Mouse (Mus musculus): ENCODE results near the gene Noxred1.
"Not testable (repeated sequence)": the region's sequence is repeated elsewhere in the genome, so short reads cannot be mapped to it uniquely, and the experiment has no call there.

The Noxred1 gene

GRCm38 (mm10) chr12:87229633-87230032 is 8.9 kb downstream of the Noxred1 start:
- no peak for DNase-seq (ENCODE audit: low read depth, low spot score)

GRCm38 (mm10) chr12:87226801-87227200 is 11.7 kb downstream of the Noxred1 start:
- no peak for DNase-seq (ENCODE audit: low read depth, low spot score)

- no peak for DNase-seq (ENCODE audit: low read depth, low spot score)
These were observed 13.6 kb downstream of the Noxred1 start for GRCm38 (mm10) chr12:87224950-87225349.

DNA sequence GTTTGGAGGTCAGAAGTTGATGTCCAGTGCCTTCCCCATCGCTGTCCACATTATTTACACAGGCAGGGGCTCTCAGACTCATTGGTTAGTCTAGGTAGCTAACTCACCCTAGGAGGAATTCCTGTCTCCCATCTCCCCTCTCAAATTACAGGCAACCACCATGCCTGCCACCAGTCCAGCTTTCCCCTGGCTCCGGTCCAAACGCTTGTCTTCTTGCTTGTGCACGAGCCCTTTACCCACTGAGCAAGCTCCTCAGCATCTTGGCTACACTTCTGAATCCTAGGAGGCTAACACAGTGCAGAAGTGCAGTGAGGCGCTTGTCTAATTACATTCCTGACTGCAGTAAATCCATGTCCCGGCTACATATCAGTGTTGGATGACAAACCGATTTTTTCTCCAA is 19.2 kb downstream of the Noxred1 start:
- DNase-seq (ENCODE audit: low read depth, low spot score) = no peak

DNA sequence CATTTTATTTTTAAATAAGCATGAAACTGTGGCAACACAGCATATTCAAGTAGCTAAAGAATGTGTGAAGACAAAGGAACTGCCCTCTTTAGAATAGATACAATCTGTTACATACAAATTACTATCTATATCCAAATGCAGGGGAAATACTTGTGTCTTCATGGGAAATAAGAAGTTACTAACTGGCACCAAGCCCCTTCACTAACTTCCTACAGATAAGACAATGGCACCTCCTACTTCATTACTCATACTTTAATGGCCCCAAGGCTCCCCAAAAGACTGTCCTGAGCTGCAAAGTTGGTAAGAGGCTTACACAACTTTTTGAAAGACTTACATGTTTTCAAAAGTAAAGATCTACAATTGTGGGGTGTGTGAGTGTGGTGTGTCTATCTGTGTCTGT is 20.9 kb downstream of the Noxred1 start:
- no peak for DNase-seq (ENCODE audit: low read depth, low spot score)

- DNase-seq (ENCODE audit: low read depth, low spot score) = no peak
These were observed 22.5 kb downstream of the Noxred1 start for GRCm38 (mm10) chr12:87216053-87216452.

- DNase-seq (ENCODE audit: low read depth, low spot score) = no peak
These were observed 25.5 kb downstream of the Noxred1 start for GRCm38 (mm10) chr12:87212844-87213606.

DNA sequence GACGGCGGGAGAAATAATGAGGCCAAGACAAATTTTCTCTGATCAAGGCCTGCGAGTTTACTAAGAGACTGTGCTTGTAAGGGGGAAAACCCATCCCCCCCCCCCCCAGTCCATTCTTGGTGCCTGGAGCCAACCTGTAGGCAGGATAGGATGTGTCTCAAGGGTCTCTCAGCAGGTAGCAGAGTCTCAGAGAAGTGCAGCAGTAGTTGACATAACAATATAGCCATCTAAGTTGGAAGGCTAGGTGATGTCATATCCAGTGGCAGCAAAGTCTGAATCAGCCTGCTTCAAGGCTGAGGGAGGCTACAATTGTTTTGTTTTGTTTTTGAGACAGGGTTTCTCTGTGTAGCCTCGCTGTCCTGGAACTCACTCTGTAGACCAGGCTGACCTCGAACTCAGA is 32.7 kb downstream of the Noxred1 start:
- not testable (repeated sequence) for DNase-seq (ENCODE audit: low read depth, low spot score)

GRCm38 (mm10) chr12:87201694-87202093 is 36.8 kb downstream of the Noxred1 start:
- no peak for DNase-seq (ENCODE audit: low read depth, low spot score)

DNA sequence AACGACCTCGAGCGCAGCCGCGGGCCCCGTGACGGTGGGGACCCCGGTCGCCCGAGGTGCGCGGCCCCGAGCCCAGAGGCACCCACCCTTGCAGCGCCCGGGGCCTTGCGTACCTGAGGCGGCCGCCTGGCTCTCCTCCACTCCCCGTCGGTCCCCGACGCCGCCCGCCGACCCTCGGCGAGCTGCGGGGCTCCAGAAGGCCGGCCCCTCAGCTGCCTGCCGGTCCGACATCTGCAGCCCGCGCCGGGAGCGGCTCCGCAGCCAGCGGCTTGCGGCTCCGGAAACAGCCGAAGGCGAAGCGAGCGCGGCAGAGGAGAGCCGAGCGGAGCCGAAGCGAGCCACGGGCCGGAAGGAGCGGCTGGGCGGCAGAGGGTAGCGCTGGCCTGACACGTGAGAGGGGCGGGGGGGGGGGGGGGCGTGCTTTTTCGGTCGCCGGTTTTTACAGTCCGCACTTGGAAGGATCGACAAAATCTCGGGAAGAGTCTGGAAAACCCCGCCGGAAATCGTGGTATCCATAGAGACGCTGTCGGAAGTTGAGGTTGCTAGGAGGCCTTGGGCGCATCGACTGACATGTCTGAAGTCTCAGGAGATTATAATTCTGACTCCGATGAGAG is 38.5 kb downstream of the Noxred1 start, which contains the start of gene Tmed8:
Tmed8 (minus strand) TSS at position 482 of the 614 bp plus-strand sequence.
- DNase-seq (ENCODE audit: low read depth, low spot score) = peak; percentile 47

GRCm38 (mm10) chr12:87199206-87199972 is 39.1 kb downstream of the Noxred1 start, which contains the start of gene Samd15:
TSS of gene Samd15 (plus strand) at chr12:87199723.
- no peak for DNase-seq (ENCODE audit: low read depth, low spot score)

GRCm38 (mm10) chr12:87198792-87199191 is 39.7 kb downstream of the Noxred1 start:
- DNase-seq (ENCODE audit: low read depth, low spot score) = no peak

DNA sequence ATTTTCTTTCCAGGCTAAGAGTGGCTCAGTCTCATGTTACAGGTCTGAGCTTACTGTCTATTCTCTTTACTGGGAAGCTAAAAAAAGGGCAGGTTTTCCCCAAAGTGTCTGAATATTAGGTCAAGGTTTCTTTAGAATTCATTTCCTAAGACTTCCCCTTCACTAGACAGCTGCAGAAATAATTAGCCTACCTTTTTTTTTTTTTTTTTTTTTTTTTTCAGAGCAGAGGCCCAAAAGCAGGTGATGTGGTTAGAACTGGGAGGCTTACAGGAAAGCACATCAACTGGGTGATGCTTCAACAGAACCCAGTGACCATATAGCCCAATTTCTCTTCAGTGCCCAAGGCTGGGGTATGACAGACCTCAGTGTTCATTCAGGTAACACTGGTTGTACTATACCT is 42.2 kb downstream of the Noxred1 start:
- DNase-seq (ENCODE audit: low read depth, low spot score) = no peak

DNA sequence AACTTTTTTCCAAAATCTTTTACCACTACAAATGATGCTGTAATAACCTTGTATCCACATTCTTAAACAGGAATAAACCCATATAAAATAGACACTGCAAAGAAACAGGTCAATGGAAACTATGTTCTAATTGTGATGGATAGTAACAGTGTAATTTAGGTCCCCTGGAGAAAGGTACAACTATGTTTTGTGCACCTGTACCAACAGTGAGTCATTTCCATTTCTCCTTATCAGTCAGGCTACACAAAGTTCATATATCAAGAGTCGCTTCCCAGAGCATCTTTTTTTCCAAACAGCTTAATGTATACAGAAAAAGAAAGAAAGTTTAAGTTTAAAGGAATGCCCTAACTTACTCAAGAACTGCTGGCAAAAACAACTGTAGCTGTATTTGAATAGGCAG is 43.5 kb downstream of the Noxred1 start:
- no peak for DNase-seq (ENCODE audit: low read depth, low spot score)

GRCm38 (mm10) chr12:87193008-87193407 is 45.5 kb downstream of the Noxred1 start:
- DNase-seq (ENCODE audit: low read depth, low spot score) = no peak

DNA sequence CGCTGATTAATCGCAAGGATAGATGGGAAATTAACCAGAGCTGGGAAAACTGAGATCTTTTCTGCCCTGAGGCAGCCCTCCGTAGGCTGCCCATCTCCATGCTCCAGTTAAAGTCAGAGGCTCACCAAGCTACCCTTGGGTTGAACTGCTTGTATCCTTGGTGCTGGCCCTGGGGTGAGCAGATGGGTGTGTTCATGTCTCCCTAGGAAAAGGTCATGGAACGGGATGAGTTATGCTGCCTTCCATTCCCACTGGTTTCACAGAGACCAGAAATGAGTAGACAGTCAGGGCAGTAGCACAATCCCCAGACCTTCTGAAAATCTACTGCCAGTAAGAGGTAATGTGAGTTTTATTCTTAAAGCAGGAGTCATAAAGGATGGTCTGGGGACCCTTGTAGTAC is 60.9 kb downstream of the Noxred1 start:
- DNase-seq (ENCODE audit: low read depth, low spot score) = no peak

GRCm38 (mm10) chr12:87175194-87175946 is 63.2 kb downstream of the Noxred1 start:
- DNase-seq (ENCODE audit: low read depth, low spot score) = no peak

Data from retina, adult 2 months (tissue).